Mouse (Mus musculus) ES-Bruce4 (cell line): ENCODE data around the gene Col9a3.

Experiments
- CTCF ChIP-seq: IDR thresholded peaks from one replicate; pipeline ENCODE4 v1.8.1; 2011; ENCODE audit warnings: low read depth, low read length
- POLR2A ChIP-seq: IDR thresholded peaks from one replicate; pipeline ENCODE4 v1.8.1; 2011; ENCODE audit warnings: low read length; ENCODE audit not compliant: insufficient read depth

DNA sequence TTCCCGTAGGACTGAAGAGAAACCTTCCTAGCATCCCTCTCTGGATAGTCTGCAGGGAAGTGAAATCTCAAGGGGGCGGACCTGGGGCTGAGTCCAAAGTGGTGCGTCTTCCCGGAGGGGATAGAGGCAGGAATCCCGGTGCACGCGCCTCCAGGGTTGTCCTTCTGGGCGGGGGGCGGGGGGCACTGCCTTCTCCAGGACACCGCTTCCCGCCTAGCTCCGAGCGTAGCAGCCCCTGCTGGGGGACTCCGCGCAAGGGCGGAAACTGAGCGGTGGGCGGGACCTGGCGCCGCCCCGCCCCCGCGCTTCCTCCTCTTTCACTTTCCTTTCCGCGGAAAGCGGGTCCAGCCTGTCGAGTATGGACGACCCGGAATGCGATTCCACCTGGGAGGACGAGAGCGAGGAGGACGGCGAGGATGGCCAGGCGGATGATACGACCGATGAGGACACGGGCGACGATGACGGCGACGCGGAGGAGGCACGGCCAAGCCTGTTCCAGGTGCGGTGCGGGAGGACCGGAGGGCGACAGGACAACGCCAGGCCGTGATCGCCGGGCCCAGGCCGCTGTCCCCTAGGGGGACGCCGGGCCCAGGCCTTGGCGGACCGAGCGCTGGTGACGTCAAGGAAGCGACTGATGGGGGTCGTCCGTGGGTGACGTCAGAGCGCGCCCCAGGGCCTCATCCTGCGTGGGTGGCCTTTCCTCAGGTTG, 8.3 kb upstream of the Col9a3 start, which contains the start of gene Ogfr:
- TF ChIP-seq CTCF (no peak), POLR2A (no peak)
